17 mouse cellular contexts compared by ENCODE assay signal in the genomic region with DNA sequence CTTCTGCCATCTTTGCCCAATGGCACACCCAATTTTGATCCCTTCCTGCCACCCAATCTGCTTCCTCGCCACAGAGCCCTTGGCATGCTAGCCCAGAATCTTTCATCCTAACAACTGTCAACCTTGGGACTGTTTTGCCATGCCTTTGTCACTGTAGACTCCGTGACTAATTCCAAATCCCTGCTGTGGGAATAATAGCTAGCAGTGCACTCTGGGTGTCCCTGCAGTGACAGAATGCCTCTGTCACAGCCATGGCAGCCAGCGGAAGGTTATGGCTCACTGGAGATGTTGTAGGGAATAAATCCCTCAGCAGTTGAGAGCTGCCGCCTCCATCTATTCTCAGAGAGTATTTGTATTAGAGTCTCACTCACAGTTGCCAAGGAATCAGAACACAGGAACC.
DNase-seq lines count a peak whose midpoint lies in the region; ATAC-seq and TF ChIP-seq lines count a peak whose summit lies in the region.
"Had no signal": no experiment of that assay in that cellular context is flagged by ENCODE, and none has a peak within 500 bp of the region (broad histone marks: within the 10 kb centered on the region; RNA-seq: fewer than 3 reads in every experiment).

No protein-coding gene starts in this region.

- H3K4me3 ChIP-seq in hindbrain, embryonic 14.5 days (replicated peaks; ENCODE audit: low read length): no peak overlapping the region
- no peak overlapping the region for H3K4me3 ChIP-seq in midbrain, embryonic 13.5 days (replicated peaks)
- no peak overlapping the region for H3K4me3 ChIP-seq in forebrain, embryonic 11.5 days (ENCODE audit: low read depth, low read length)
- no peak overlapping the region for H3K4me3 ChIP-seq in intestine, postnatal 0 days (ENCODE audit: low read depth, low read length)
- H3K4me3 ChIP-seq: forebrain, embryonic 13.5 days; heart, adult 2 months; limb, embryonic 15.5 days had no signal

- TF ChIP-seq CTCF in brain, embryonic 14.5 days (IDR thresholded peaks at IDR 0.05; ENCODE audit: borderline replicate concordance, extremely low read depth, insufficient read depth, insufficient read length): no peak
- TF ChIP-seq CTCF in intestine, postnatal 0 days (IDR thresholded peaks at IDR 0.05; ENCODE audit: low read depth): no peak

- ATAC-seq in hindbrain, embryonic 14.5 days (ENCODE audit: low FRiP score): peak; percentile 80; the same call in 1 of the 2 replicates
- peak; percentile 81 for ATAC-seq in midbrain, embryonic 13.5 days
- ATAC-seq in forebrain, embryonic 11.5 days (replicated peaks; ENCODE audit: low FRiP score): no peak
- no peak for ATAC-seq in megakaryocyte-erythroid progenitor cell, adult 5-6 weeks (replicated peaks; ENCODE audit: low FRiP score, low TSS enrichment, poor library complexity, severe bottlenecking)
- no peak for ATAC-seq in intestine, postnatal 0 days
- ATAC-seq: forebrain, embryonic 13.5 days; intestine, embryonic 16.5 days; lung, postnatal 0 days had no signal

- WGBS in hindbrain, embryonic 14.5 days: 19% methylated on average over 4 of the region's 4 CpGs
- 19% methylated on average over 4 of the region's 4 CpGs for WGBS in midbrain, embryonic 13.5 days
- 41% methylated on average over 4 of the region's 4 CpGs for WGBS in forebrain, embryonic 11.5 days
- 70% methylated on average over 4 of the region's 4 CpGs for WGBS in intestine, postnatal 0 days

- H3K27ac ChIP-seq in hindbrain, embryonic 14.5 days: peak overlapping the region; percentile 38; the same call in 1 of the 2 replicates
- peak overlapping the region; percentile 60 for H3K27ac ChIP-seq in midbrain, embryonic 13.5 days
- no peak overlapping the region for H3K27ac ChIP-seq in forebrain, embryonic 11.5 days (ENCODE audit: low read depth, low read length)
- H3K27ac ChIP-seq in intestine, postnatal 0 days (ENCODE audit: low read depth, low read length): no peak overlapping the region
- H3K27ac ChIP-seq: forebrain, embryonic 13.5 days; heart, adult 2 months; limb, embryonic 15.5 days had no signal

- H3K27me3 ChIP-seq in hindbrain, embryonic 14.5 days (ENCODE audit: control insufficient read depth, insufficient read depth, low read length): no peaks in the 10 kb centered on the region
- no peaks in the 10 kb centered on the region for H3K27me3 ChIP-seq in midbrain, embryonic 13.5 days
- no peaks in the 10 kb centered on the region for H3K27me3 ChIP-seq in forebrain, embryonic 11.5 days (ENCODE audit: control insufficient read depth, insufficient read depth, low read length)
- no peaks in the 10 kb centered on the region for H3K27me3 ChIP-seq in intestine, postnatal 0 days (replicated peaks; ENCODE audit: control insufficient read depth, insufficient read depth, low read length)
- H3K27me3 ChIP-seq: limb, embryonic 15.5 days had no signal

- peaks cover 9% of the 10 kb centered on the region for H3K4me1 ChIP-seq in hindbrain, embryonic 14.5 days (replicated peaks; ENCODE audit: control insufficient read depth, insufficient read depth, low read length)
- H3K4me1 ChIP-seq in midbrain, embryonic 13.5 days (replicated peaks): peaks cover 18% of the 10 kb centered on the region
- no peaks in the 10 kb centered on the region for H3K4me1 ChIP-seq in forebrain, embryonic 11.5 days (replicated peaks; ENCODE audit: control insufficient read depth, insufficient read depth, low read length)
- H3K4me1 ChIP-seq in intestine, postnatal 0 days (replicated peaks; ENCODE audit: control insufficient read depth, insufficient read depth, low read length): no peaks in the 10 kb centered on the region
- H3K4me1 ChIP-seq: limb, embryonic 15.5 days had no signal

- 0 out of 2 replicates have a peak, but pooled peaks cover 7% of the 10 kb centered on the region for H3K9me3 ChIP-seq in hindbrain, embryonic 14.5 days (ENCODE audit: control insufficient read depth, low read length)
- H3K9me3 ChIP-seq in midbrain, embryonic 13.5 days: 0 out of 2 replicates have a peak, but pooled peaks cover 4% of the 10 kb centered on the region
- H3K9me3 ChIP-seq in forebrain, embryonic 11.5 days (ENCODE audit: control insufficient read depth, low read length): no peaks in the 10 kb centered on the region
- H3K9me3 ChIP-seq in intestine, postnatal 0 days (ENCODE audit: control insufficient read depth): no peaks in the 10 kb centered on the region
- H3K9me3 ChIP-seq: forebrain, embryonic 13.5 days; limb, embryonic 15.5 days had no signal

- H3K36me3 ChIP-seq in hindbrain, embryonic 14.5 days (replicated peaks; ENCODE audit: control insufficient read depth, insufficient read depth): no peaks in the 10 kb centered on the region
- no peaks in the 10 kb centered on the region for H3K36me3 ChIP-seq in midbrain, embryonic 13.5 days
- H3K36me3 ChIP-seq in forebrain, embryonic 11.5 days (ENCODE audit: control insufficient read depth, insufficient read depth, low read length): no peaks in the 10 kb centered on the region
- H3K36me3 ChIP-seq in intestine, postnatal 0 days (ENCODE audit: control insufficient read depth, insufficient read depth): no peaks in the 10 kb centered on the region
- H3K36me3 ChIP-seq: limb, embryonic 15.5 days had no signal

- TF ChIP-seq POLR2A in brain, embryonic 14.5 days (IDR thresholded peaks at IDR 0.05; ENCODE audit: borderline replicate concordance, extremely low read depth, insufficient read depth, insufficient read length, poor library complexity, severe bottlenecking): no peak

- peak; percentile 9 for DNase-seq in Muller cell, postnatal 12 days (ENCODE audit: inconsistent ontology term)
- peak; percentile 76 for DNase-seq in brain, embryonic 14.5 days (ENCODE audit: low read depth)
- DNase-seq in hindbrain, embryonic 14.5 days (ENCODE audit: low spot score): peak; percentile 53
- DNase-seq in forebrain, embryonic 11.5 days (ENCODE audit: low spot score): no peak
- DNase-seq: adrenal gland, adult 8-10 months; gastrocnemius, postnatal 10 days; heart, adult 2 months; heart, postnatal 4 days; layer of hippocampus, postnatal 36 days; thymus, postnatal 4 days had no signal

- no peak overlapping the region for H3K4me2 ChIP-seq in hindbrain, embryonic 14.5 days (replicated peaks)
- H3K4me2 ChIP-seq in midbrain, embryonic 13.5 days (replicated peaks): no peak overlapping the region
- no peak overlapping the region for H3K4me2 ChIP-seq in forebrain, embryonic 11.5 days (ENCODE audit: low read depth, low read length, severe bottlenecking)
- H3K4me2 ChIP-seq in intestine, postnatal 0 days (replicated peaks; ENCODE audit: low read depth): no peak overlapping the region
- H3K4me2 ChIP-seq: forebrain, embryonic 13.5 days; limb, embryonic 15.5 days had no signal

- H3K9ac ChIP-seq in hindbrain, embryonic 14.5 days: no peak overlapping the region
- H3K9ac ChIP-seq in midbrain, embryonic 13.5 days (replicated peaks): no peak overlapping the region
- no peak overlapping the region for H3K9ac ChIP-seq in forebrain, embryonic 11.5 days (ENCODE audit: low read length)
- H3K9ac ChIP-seq in intestine, postnatal 0 days (ENCODE audit: low read depth, low read length): no peak overlapping the region
- H3K9ac ChIP-seq: forebrain, embryonic 13.5 days; limb, embryonic 15.5 days had no signal

Comparison
In these comparisons a context has a peak if more than half of its experiments do, and no peak if none do; other contexts are left out.
1. ATAC-seq: peak in hindbrain, embryonic 14.5 days (single experiment) and midbrain, embryonic 13.5 days (single experiment); none in forebrain, embryonic 11.5 days (single experiment), megakaryocyte-erythroid progenitor cell, adult 5-6 weeks (single experiment) and intestine, postnatal 0 days (single experiment).
2. H3K27ac ChIP-seq: peak in hindbrain, embryonic 14.5 days (single experiment) and midbrain, embryonic 13.5 days (single experiment); none in forebrain, embryonic 11.5 days (single experiment) and intestine, postnatal 0 days (single experiment).